Mouse (Mus musculus) liver, adult 10 weeks (tissue): Measurements from ENCODE around the gene Gpatch8. TPM values are rescaled to one million over a fixed set of nuclear protein-coding genes. Genes with fewer than 3 reads are reported as not detected.

Experiments used
- polyA plus RNA-seq: library from polyadenylated mRNA; stranded (reverse); fragments of 350-450 nt; fragmentation: Illumina TruSeq; extraction: RNeasy Lipid Tissue Mini Kit (QIAGEN cat#74804); gene quantifications from one replicate; pipeline ENCODE4 v1.2.3, GENCODE M21; 2014; ENCODE audit warnings: low read depth, low replicate concordance

Gene Gpatch8
- polyA plus RNA-seq = 8.2 TPM

GRCm38 (mm10) chr11:102556031-102556715 lies at the start of gene Gpatch8:
TSS of gene Gpatch8 (minus strand) at chr11:102556392.

GRCm38 (mm10) chr11:102604010-102604584 lies 47.9 kb upstream of the Gpatch8 start, which contains the start of gene Fzd2:
TSS of gene Fzd2 (plus strand) at chr11:102604396.

GRCm38 (mm10) chr11:102579165-102580033 lies 23.2 kb upstream of the Gpatch8 start, which contains the start of gene Gm11627:
TSS of gene Gm11627 (minus strand) at chr11:102579461.

GRCm38 (mm10) chr11:102469648-102470357 lies 86.4 kb downstream of the Gpatch8 start, which contains the start of gene Itga2b:
TSS of gene Itga2b (minus strand) at chr11:102470122.

GRCm38 (mm10) chr11:102447497-102447896 lies 108.7 kb downstream of the Gpatch8 start, which contains the start of gene Fam171a2:
TSS of gene Fam171a2 (minus strand) at chr11:102447682.

GRCm38 (mm10) chr11:102430121-102431017 lies 125.8 kb downstream of the Gpatch8 start, which contains the start of gene Grn:
TSS of gene Grn (plus strand) at chr11:102430315.

Other genes starting within 250 kb of the Gpatch8 start
- 12.1 TPM for gene Ubtf, start 236.7 kb downstream of the Gpatch8 start, polyA plus RNA-seq
- gene Slc4a1, start 190.2 kb downstream of the Gpatch8 start, polyA plus RNA-seq = not detected
- gene Rundc3a, start 163.0 kb downstream of the Gpatch8 start, polyA plus RNA-seq = not detected
- gene Slc25a39, start 148.4 kb downstream of the Gpatch8 start, polyA plus RNA-seq = 57.4 TPM
- 12.5 TPM for gene Grn, start 126.1 kb downstream of the Gpatch8 start, polyA plus RNA-seq
- not detected for gene Fam171a2, start 108.7 kb downstream of the Gpatch8 start, polyA plus RNA-seq
- gene Itga2b, start 86.3 kb downstream of the Gpatch8 start, polyA plus RNA-seq = not detected
- gene Gm11627, start 23.1 kb upstream of the Gpatch8 start, polyA plus RNA-seq = not detected
- not detected for gene Fzd2, start 48.0 kb upstream of the Gpatch8 start, polyA plus RNA-seq
- gene Meioc, start 107.3 kb upstream of the Gpatch8 start, polyA plus RNA-seq = not detected
- 17.3 TPM for gene Ccdc43, start 141.4 kb upstream of the Gpatch8 start, polyA plus RNA-seq
- 0.50 TPM for gene Adam11, start 205.0 kb upstream of the Gpatch8 start, polyA plus RNA-seq